Mouse (Mus musculus): Measurements from ENCODE around the gene 4930404H24Rik. TPM values are rescaled to one million over a fixed set of nuclear protein-coding genes. Genes with fewer than 3 reads are reported as not detected.
A peak's percentile ranks its signal among the peaks of the same experiment; 100 is the strongest.

The 4930404H24Rik gene
- polyA plus RNA-seq, 1 experiment, result not detected

DNA sequence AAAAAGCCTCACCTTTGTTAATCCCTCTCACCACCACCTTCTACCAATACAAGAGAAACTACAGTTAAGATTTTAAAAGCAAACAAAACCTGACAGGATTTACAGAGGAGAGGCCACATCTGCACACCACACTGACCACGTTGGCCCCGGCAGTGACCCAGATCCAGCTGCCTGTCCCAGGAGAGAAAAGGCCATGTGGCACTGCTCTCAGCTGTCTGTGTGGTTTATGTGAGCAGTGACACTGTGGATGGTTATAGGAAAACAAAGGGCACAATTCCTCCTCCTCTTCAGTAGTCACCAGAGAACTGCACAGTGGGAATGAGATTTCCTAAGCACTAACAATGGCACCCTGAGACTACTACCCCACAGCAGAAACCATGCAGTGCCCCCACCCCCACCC lies 23.3 kb upstream of the 4930404H24Rik start:
- Histone ChIP-seq H3K4me2 (ENCODE audit: low read depth) (no peak overlapping the region), H3K4me3 (no peak overlapping the region), H3K36me3 (ENCODE audit: control insufficient read depth, insufficient read depth) (no peaks in the 10 kb centered on the region), H3K27me3 (ENCODE audit: control insufficient read depth, insufficient read depth, insufficient read length) (peaks cover 3% of the 10 kb centered on the region), H3ac (ENCODE audit: control insufficient read depth, insufficient read length) (no peak overlapping the region), H3K79me2 (ENCODE audit: control insufficient read depth, insufficient read depth) (no peaks in the 10 kb centered on the region)
- no peak for TF ChIP-seq POLR2A (IDR thresholded peaks at IDR 0.05; ENCODE audit: insufficient read length, low read depth)
- peak in 1 of 3 experiments; percentile 22 for TF ChIP-seq MYOG (IDR thresholded peaks at IDR 0.05; ENCODE audit: control insufficient read depth in 1 of 3, insufficient read depth in 1 of 3, insufficient read length in 2 of 3, low read depth in 2 of 3)

DNA sequence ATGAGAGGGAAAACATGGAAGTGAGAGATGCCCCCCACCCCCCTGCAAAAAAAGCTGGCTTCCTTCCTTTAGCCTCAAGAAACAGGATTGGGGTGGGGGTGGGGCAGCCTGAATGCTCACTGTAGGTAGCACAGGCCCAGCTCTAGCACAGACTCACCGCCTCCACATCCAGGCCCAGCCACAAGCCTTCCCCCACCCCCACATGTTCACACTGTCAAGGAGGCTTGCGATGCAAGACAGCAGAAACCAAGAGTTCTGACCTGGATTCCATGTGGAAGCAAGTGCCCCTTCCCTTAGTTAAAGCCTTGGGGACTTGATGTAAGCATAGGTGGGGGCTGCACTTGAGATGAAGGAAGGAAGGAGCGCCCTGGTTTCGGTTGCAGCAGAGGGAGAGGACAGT lies 22.8 kb upstream of the 4930404H24Rik start:
- no peak overlapping the region for H3ac ChIP-seq (ENCODE audit: control insufficient read depth, insufficient read length)
- H3K79me2 ChIP-seq (ENCODE audit: control insufficient read depth, insufficient read depth), result no peaks in the 10 kb centered on the region
- peaks cover 4% of the 10 kb centered on the region for H3K27me3 ChIP-seq (ENCODE audit: control insufficient read depth, insufficient read depth, insufficient read length)
- H3K36me3 ChIP-seq (ENCODE audit: control insufficient read depth, insufficient read depth), result no peaks in the 10 kb centered on the region
- TF ChIP-seq E2F4 (IDR thresholded peaks at IDR 0.05; ENCODE audit: insufficient read depth) (no peak), CEBPB (IDR thresholded peaks at IDR 0.05; ENCODE audit: insufficient read depth, poor library complexity, severe bottlenecking) (no peak), TCF12 (IDR thresholded peaks at IDR 0.05; ENCODE audit: insufficient read depth, poor library complexity, severe bottlenecking) (no peak), MYOD1 (IDR thresholded peaks at IDR 0.05; ENCODE audit: control insufficient read depth in 1 of 3, insufficient read length in 2 of 3, low read depth in 2 of 3) (no peak), POLR2AphosphoS2 (IDR thresholded peaks at IDR 0.05; ENCODE audit: insufficient read length, low read depth) (no peak), SRF (IDR thresholded peaks at IDR 0.05; ENCODE audit: control insufficient read depth, insufficient read length, low read depth) (no peak)
- H3K4me2 ChIP-seq (ENCODE audit: low read depth), result no peak overlapping the region
- no peak overlapping the region for H3K4me3 ChIP-seq

DNA sequence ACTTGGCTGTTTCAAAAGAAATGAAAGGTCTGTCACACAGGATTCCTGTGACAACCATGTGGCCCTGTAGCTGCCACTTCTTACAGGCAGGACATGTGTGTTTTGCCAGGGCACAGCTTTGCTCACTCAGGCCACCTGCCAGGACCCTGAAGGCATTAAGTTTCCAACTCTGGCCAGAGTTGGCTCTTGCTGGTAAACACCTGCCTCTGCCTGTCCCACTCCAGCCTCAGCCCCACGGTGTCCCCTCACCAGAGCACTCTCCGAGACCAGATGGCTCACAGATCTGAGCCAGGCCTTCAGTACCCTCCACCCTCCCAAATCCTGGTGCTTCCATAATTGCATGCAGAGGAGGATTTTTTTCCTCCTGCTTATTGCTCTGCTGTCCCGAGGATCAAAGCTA lies 21.6 kb upstream of the 4930404H24Rik start:
- TF ChIP-seq CEBPB (IDR thresholded peaks at IDR 0.05; ENCODE audit: insufficient read depth, poor library complexity, severe bottlenecking) (no peak), TCF3 (IDR thresholded peaks at IDR 0.05; ENCODE audit: insufficient read length, low read depth) (peak; percentile 18), REST (IDR thresholded peaks at IDR 0.05; ENCODE audit: insufficient read depth, insufficient read length) (no peak), POLR2A (IDR thresholded peaks at IDR 0.05; ENCODE audit: insufficient read length, low read depth) (no peak), USF1 (IDR thresholded peaks at IDR 0.05; ENCODE audit: low read depth) (no peak), MYOG (IDR thresholded peaks at IDR 0.05; ENCODE audit: control insufficient read depth in 1 of 3, insufficient read depth in 1 of 3, insufficient read length in 2 of 3, low read depth in 2 of 3) (peak in 2 of 3 experiments; percentile 33 to 49), MAX (IDR thresholded peaks at IDR 0.05; ENCODE audit: low read depth) (no peak), SRF (IDR thresholded peaks at IDR 0.05; ENCODE audit: control insufficient read depth, insufficient read length, low read depth) (no peak), MYOD1 (IDR thresholded peaks at IDR 0.05; ENCODE audit: control insufficient read depth in 1 of 3, insufficient read length in 2 of 3, low read depth in 2 of 3) (peak; percentile 63 to 95 (median 95)), POLR2AphosphoS2 (IDR thresholded peaks at IDR 0.05; ENCODE audit: insufficient read length, low read depth) (no peak), E2F4 (IDR thresholded peaks at IDR 0.05; ENCODE audit: insufficient read depth) (no peak), TCF12 (IDR thresholded peaks at IDR 0.05; ENCODE audit: insufficient read depth, poor library complexity, severe bottlenecking) (peak; percentile 6)
- H3K36me3 ChIP-seq (ENCODE audit: control insufficient read depth, insufficient read depth), result no peaks in the 10 kb centered on the region
- no peaks in the 10 kb centered on the region for H3K79me2 ChIP-seq (ENCODE audit: control insufficient read depth, insufficient read depth)
- no peak overlapping the region for H3K4me3 ChIP-seq
- H3ac ChIP-seq (ENCODE audit: control insufficient read depth, insufficient read length), result no peak overlapping the region
- H3K4me2 ChIP-seq (ENCODE audit: low read depth), result no peak overlapping the region
- peaks cover 4% of the 10 kb centered on the region for H3K27me3 ChIP-seq (ENCODE audit: control insufficient read depth, insufficient read depth, insufficient read length)

DNA sequence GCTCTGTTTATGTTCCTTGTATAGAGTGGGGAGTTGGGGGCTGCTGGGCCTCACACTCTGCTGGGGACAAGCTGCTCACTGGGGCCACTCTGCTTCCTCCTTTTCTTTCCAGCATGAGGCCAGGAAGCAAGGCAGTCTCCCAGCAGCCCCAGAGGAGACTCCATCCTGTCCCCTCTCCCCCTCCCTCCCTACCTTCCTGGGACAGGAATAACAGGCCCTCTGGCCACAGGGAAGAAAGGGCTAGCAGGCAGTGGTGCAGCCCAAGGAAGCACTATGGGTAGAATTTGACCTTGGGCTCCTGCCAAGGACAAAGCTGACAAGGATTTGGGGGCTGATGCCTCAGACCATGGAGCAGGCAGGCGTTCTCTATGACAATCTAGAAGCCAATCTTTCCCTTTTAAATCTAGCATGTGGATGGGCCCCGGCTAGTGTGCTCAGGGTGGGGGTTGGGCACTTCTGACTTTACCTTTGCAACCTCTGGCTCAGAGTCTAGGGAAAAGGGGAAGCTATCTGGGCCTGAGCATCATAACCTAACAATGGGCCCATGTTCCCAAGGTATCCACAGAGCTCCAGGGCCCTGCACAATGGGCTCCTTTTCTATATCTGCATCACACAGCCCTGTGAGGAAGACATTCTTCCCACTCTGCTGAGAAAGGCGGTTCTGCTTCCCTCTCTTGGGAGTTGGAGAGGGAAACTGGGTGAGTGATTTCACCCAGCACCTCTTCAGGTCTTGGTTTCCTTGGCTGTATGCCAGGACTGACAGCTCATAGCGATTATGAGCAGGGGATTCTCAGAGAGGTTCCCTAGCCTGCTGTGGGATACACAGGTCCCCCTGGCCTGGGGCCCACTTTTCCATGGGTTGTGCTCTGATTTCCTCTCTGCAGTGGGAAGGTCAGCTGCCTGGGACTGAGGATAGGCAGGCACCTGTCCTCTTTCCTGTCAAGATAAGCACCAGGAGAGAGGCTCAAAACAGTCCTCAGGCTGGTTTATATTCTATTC lies 17.2 kb upstream of the 4930404H24Rik start:
- H3K27me3 ChIP-seq (ENCODE audit: control insufficient read depth, insufficient read depth, insufficient read length), result peaks cover 10% of the 10 kb centered on the region
- H3K36me3 ChIP-seq (ENCODE audit: control insufficient read depth, insufficient read depth), result no peaks in the 10 kb centered on the region
- H3K4me2 ChIP-seq (ENCODE audit: low read depth), result no peak overlapping the region
- H3K4me3 ChIP-seq, result no peak overlapping the region
- H3ac ChIP-seq (ENCODE audit: control insufficient read depth, insufficient read length), result no peak overlapping the region
- no peaks in the 10 kb centered on the region for H3K79me2 ChIP-seq (ENCODE audit: control insufficient read depth, insufficient read depth)
- no peak for TF ChIP-seq MYOD1 (IDR thresholded peaks at IDR 0.05; ENCODE audit: control insufficient read depth in 1 of 3, insufficient read length in 2 of 3, low read depth in 2 of 3)
- no peak for TF ChIP-seq POLR2AphosphoS2 (IDR thresholded peaks at IDR 0.05; ENCODE audit: insufficient read length, low read depth)
- TF ChIP-seq REST (IDR thresholded peaks at IDR 0.05; ENCODE audit: insufficient read depth, insufficient read length), result no peak
- TF ChIP-seq SRF (IDR thresholded peaks at IDR 0.05; ENCODE audit: control insufficient read depth, insufficient read length, low read depth), result no peak
- no peak for TF ChIP-seq CEBPB (IDR thresholded peaks at IDR 0.05; ENCODE audit: insufficient read depth, poor library complexity, severe bottlenecking)
- TF ChIP-seq POLR2A (IDR thresholded peaks at IDR 0.05; ENCODE audit: insufficient read length, low read depth), result no peak
- TF ChIP-seq MYOG (IDR thresholded peaks at IDR 0.05; ENCODE audit: control insufficient read depth in 1 of 3, insufficient read depth in 1 of 3, insufficient read length in 2 of 3, low read depth in 2 of 3), result no peak
- TF ChIP-seq USF1 (IDR thresholded peaks at IDR 0.05; ENCODE audit: low read depth), result no peak
- no peak for TF ChIP-seq E2F4 (IDR thresholded peaks at IDR 0.05; ENCODE audit: insufficient read depth)
- no peak for TF ChIP-seq TCF3 (IDR thresholded peaks at IDR 0.05; ENCODE audit: insufficient read length, low read depth)
- TF ChIP-seq TCF12 (IDR thresholded peaks at IDR 0.05; ENCODE audit: insufficient read depth, poor library complexity, severe bottlenecking), result no peak
- TF ChIP-seq MAX (IDR thresholded peaks at IDR 0.05; ENCODE audit: low read depth), result no peak

Data from myocyte (in vitro differentiated cells).